Mouse (Mus musculus) heart, adult 11 months (tissue): ENCODE measurements around the gene Ung.

ENCODE experiments used
- DNase-seq: peaks from one replicate; pipeline ENCODE4 v3.0.0; 2022

Gene Ung

GRCm38 (mm10) chr5:114131521-114131840 is 1.3 kb downstream of the Ung start:
- DNase-seq, result peak; percentile 98

- DNase-seq, result no peak
These were observed 2.7 kb downstream of the Ung start for GRCm38 (mm10) chr5:114132841-114133240.

DNA sequence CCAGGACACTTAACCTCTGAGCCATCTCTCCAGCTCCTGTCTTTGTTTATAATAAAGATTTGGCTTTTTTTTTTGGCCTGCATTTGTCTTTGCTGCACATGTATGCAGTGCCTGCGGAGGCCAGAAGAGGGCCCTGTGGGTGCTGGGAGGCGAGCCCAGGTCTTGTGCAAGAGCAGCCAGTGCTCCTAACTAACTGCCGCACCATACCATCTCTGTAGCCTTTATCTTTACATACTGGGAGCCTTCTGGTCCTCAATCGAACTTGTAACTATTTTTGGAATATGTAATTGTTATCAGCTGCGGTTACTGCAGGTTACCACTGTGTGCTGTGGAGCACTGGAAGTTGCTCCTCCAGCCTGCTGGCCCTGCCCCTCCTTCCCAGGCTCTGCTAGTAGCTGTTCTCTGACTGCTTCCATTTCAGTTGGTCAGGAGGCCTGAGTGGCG is 3.9 kb downstream of the Ung start:
- peak; percentile 96 for DNase-seq

DNA sequence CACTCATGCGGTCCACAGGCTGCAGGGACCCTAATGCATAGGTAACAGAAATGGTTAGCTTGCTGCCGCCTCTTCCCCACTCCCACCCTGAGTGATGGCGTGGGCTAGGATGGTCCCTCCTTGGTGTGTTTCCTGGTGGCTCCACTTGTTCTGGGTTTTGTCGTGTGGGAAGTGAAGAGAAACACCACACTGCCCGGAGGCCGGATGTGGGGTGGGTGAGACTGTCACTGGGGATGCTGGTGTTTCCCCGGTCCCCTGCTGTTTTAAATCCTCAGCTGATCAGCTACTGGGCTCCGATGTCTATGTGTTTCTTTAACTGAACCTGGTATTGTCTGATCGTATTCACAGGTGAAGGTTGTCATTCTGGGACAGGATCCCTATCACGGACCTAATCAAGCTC is 5.3 kb downstream of the Ung start:
- DNase-seq, result no peak

GRCm38 (mm10) chr5:114137481-114138276 is 7.5 kb downstream of the Ung start:
- DNase-seq, result peak; percentile 94

DNA sequence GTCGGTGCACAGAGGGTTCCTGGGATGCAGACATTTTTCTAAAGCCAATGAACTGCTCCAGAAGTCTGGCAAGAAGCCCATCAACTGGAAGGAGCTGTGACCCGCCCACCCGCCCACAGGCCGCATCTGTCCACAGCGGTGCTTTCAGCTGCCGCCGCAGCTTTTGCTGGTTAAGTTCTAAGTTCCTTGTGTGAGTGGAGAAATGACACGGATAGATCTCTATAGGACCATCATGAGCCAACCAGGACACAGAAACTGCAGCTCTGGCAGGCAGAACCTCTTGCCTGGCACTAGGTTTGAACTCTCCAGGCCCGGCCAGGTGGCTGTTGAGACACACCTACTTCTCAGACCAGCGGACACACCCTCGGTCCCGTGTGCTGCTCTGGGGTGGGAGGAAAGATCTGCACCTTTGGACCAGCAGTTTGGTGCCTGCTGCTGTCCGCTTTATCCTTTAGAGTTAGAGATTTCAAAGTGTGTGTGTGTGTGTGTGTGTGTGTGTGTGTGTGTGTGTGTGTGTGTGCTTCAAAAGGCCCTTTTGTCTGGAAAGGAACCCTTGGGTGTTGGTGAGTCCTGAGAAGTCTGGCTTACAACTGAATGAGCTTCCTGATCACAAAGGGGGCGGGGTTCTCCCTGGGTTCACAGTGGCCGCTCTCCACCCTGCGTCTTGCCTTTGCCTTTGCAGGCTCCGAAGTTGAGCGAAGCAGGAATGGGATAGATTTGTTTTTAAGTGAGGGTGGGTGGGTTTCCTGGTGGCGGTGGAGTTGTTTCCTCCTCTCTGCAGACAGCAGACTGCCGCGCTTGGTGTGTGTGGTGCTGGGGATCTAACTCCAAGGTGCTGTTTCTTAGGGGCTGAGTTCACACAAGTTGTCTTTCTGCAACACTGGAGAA is 8.3 kb downstream of the Ung start:
- peak; percentile 96 for DNase-seq

GRCm38 (mm10) chr5:114139175-114139574 is 9.0 kb downstream of the Ung start:
- peak; percentile 100 for DNase-seq

DNA sequence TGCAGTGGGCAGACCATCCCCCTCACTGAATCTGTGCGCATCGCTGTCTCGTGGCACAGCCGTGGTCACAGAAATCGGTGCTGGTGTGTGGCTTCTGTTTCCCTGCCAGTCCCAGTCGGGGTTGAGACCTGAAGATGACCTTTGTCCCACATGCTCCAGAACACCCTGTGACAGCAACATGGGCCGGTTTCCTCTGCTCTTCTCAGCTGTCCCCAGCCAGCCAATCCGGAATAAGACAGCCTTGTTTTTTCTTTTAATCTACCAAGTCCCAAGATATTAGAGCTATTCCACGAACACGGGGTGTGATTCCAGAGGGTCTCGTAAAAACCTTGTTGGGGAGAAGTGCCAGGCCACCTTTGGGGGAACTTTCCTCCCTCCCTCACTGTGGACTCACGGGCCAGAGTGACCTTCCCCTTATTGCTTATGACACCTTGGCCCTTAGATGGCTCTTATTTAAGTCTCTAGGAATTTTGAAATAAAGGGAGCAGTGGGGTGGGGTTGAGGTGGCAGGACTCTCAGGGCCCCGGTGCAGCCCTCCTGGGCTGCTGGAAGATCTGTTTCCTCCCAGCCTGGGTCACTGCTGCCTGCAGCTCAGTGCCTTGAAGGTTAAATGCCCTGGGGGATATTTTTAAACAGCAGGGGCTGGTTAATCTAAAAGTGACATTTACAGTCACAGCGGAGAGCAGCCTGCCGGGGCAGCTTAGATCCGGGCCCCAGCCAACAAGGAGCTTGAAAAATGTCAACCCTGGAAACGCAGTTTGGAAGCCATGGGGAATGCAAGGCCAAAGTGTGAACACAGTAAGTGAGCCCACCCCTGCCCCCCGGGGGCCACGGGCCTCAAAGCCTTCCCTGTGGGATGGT is 16.1 kb downstream of the Ung start, which contains the start of gene Acacb:
Gene Acacb (plus strand): TSS at position 508 of the 861 bp plus-strand sequence.
- DNase-seq, result peak; percentile 98

DNA sequence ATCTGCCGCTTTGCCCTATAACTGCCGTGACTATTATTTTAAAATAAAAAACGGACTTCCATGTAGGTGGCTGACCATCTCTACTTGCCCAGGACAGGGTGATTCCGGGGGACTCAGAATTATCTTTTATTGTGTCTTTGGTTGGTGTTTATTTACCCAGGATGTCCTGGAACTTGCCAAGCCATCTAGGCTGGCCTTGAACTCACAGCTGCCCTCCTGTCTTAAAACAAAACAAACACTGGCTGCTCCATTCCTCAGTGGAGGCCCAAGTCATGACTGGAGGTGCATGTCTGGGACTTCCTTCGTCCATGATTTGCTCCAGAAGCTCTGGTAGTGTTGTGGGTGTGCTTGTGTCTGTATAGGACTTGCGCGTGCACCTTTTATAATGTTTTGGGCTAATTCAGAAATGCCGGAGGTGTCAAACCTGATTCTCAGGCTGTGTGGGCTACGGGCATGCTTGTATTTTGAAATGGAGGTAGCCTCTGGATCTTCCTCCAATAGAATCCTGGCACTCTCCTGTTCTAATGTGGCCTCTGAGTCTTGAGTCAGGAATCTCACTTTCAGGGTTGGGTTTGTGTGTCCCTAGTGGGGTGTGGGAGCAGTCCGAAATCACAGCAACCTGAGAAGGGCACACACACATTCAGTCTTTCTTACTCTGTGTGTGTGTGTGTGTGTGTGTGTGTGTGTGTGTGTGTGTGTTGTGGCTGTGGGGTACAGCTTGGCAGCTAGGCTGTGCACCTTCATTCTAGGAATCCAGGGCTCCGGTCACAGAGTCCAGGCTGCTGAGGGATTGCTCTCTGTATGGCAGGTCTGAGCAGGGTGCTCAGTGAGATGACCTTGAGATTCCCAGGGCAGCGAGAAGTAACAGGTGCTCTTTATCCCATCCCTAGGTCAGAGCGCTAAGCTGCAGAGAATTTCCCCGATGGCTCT is 17.1 kb downstream of the Ung start:
- DNase-seq, result no peak

DNA sequence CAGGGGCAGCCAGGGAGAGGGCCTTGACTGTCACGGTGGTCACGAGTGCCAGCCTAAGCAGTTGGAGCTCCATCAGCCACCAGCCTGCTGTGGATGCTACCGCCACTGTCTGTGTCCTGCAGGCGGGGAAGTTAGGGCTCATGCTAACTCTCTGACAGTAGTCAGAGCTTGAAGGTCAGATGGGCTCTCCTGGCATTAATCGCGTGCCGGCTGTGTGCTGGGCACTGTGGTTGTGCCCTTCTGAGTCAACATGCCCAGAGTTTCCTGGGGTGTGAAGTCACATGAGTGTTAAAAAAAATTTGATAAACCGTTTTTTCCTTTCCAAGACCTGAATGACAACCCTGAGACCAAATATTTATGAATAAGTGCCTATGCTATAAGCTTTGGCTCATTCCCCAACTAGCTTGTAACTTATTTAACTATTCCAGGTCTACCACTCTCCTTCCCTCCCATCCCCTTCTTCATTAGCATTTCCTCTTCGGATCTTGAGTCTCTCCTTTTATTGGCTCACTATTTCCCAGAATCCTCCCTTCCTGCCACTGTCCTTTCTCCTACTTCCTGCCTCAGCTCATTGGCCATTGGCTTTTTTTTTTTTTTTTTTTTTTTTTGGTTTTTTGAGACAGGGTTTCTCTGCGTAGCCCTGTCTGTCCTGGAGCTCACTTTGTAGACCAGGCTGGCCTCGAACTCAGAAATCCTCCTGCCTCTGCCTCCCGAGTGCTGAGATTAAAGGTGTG is 22.3 kb downstream of the Ung start:
- DNase-seq, result no peak

- no peak for DNase-seq
These were observed 23.3 kb downstream of the Ung start for GRCm38 (mm10) chr5:114153490-114153889.

GRCm38 (mm10) chr5:114154765-114155164 is 24.6 kb downstream of the Ung start:
- DNase-seq, result no peak

DNA sequence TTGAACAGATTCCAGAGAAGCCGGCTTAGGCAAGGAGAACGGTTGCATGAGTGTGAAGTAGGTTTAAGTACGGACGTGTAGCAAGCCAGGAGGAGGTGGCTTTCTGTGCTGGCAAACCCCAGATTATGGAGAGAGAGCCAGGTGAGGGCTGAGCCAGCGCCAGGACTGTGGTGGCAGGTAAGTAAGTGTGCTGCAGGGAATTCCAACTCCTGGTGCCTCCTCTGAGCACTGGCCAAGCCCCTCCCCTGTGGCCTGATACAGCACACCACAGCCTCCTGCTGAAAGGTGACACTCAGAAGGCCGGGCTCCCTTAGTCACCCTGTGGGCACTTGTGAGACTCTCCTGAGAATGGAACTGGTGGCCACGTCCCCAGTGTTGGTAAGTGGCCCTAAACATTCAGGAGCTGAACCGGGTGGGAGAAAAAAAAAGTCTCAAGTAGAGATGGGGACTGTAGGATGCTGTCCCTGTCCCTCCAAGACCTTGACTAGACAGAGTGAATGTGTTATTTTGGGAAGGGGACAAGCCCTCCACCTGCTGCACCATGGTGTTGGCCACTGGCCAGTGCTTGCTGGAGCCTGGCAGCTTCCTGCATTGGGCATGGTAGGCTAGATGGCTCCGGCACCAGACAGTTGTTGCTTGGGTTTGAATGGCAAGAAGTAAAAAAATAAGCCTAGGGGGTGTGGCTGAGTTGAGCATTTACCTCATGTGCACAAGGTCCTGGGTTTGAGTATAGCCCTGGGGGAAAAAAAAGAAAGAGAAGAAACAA is 25.2 kb downstream of the Ung start:
- peak; percentile 96 for DNase-seq

DNA sequence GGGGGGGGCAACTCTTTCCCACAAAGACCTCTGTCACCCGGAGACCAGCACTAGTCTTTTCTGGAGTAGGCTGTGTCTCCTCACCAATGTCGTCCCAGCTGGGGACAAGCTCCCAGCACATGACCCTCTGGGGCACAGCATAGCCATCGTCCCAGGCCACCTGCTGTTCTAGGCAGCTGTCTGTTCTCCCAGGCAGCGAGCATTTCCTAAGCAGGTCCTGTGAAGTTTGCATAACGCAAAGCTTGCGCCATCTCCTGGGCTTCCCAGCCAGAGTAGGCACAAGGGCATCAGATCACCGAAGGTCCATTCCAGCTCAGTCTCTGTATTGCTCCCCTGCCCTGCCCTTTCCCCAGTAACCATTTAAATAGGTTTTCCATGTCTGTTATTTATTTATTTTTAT is 27.1 kb downstream of the Ung start:
- DNase-seq, result no peak

GRCm38 (mm10) chr5:114161424-114161823 is 31.2 kb downstream of the Ung start:
- DNase-seq, result no peak

DNA sequence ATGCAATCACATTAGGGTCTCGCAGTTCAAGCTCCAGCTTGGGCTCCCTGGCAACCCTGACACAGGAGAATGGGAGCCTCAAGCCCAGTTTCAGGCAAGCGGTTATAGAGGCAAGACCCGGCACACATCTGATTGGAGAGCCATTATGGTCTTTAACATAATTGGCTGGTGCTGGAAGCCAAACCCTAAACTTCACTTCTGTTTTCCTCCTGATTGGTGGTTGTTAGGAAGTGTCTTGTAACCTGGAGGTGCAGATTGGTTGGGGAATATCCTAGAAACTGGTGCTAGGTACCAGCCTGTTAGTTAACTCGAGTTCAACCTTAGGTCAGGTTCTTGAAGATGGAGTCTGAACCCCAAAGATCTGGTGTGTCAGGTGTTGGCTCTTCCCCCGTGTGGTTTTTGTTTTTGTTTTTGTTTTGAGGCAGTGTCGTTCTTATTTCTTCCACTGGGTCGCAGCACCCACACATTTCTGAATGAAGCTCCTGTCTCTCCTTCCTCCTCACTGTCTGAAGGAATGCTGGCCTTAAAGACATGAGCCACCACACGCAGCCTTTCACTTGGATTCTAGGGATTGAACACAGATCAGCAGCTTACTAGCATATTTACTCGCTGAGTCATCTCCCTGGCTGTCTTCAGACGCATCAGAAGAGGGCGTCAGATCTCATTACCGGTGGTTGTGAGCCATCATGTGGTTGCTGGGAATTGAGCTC is 32.1 kb downstream of the Ung start:
- no peak for DNase-seq

- DNase-seq, result no peak
These were observed 33.0 kb downstream of the Ung start for GRCm38 (mm10) chr5:114163117-114163696.

- no peak for DNase-seq
These were observed 40.2 kb downstream of the Ung start for GRCm38 (mm10) chr5:114170345-114170744.

- DNase-seq, result no peak
These were observed 42.8 kb downstream of the Ung start for GRCm38 (mm10) chr5:114172936-114173335.
